Mouse (Mus musculus): ENCODE measurements around the gene Itpr2. TPM values are rescaled to one million over a fixed set of nuclear protein-coding genes. Genes with fewer than 3 reads are reported as not detected.

The Itpr2 gene
- polyA plus RNA-seq, 1 experiment from 2014 or later, result 4.3 TPM

DNA sequence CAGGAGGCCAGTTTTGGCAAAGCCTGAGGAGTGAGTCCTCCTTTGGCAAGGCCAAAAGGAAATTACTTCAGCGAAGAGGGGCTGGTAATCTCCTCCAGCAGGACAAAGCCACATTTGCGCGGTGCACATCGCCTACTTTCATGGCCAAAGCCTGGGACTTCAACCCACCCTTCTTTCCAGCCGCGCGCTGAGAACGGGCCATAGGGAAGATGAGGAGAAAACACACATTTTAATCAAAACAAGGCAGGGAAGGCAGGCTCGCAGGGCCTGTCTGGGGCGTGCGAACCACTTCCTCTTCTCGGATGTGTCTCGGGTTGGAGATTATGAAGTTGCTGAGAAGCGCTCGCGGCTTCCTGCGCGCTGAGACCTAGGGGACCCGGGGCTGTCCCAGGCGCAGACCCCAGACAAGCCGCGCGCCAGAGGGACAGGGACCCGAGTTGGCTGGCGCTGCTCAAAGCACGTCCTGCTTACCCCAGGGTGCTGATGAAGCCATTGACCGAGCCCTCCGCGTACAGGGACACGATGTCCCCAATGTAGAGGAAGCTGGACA lies 632 bp downstream of the Itpr2 start:
- ATAC-seq (ENCODE audit: low FRiP score, low read depth), result peak; percentile 49
- peak overlapping the region; percentile 91 for H3K4me2 ChIP-seq (replicated peaks)
- under 1% methylated on average over 30 of the region's 30 CpGs for WGBS
- peak overlapping the region; percentile 51 for H3K9ac ChIP-seq
- H3K4me1 ChIP-seq, result peaks cover 12% of the 10 kb centered on the region
- peaks cover 26% of the 10 kb centered on the region for H3K27me3 ChIP-seq (replicated peaks)
- H3K27ac ChIP-seq, result no peak overlapping the region
- no peaks in the 10 kb centered on the region for H3K9me3 ChIP-seq
- H3K36me3 ChIP-seq, result no peaks in the 10 kb centered on the region
- H3K4me3 ChIP-seq, result peak overlapping the region; percentile 74

DNA sequence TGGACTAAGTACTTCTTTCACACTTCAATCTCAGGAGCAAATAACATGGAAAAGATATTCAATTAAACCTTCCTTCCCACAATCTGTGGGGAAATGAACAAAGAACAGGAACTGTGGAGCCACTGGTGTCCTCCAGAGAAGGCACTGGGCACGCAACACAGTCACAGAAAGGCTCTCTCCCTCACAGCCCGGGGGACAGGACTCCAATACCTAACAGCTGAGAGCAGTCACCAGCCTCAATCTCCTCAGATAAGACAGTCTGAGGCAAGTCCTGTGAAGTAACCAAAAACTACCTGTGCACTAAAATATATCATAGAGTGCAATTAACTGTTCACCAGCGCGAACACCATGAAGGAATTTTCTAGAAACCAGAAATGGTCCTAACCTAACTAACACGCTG lies 1.3 kb downstream of the Itpr2 start:
- Histone ChIP-seq H3K9me3 (no peaks in the 10 kb centered on the region), H3K4me1 (peaks cover 12% of the 10 kb centered on the region), H3K4me3 (no peak overlapping the region), H3K27me3 (replicated peaks) (peaks cover 26% of the 10 kb centered on the region), H3K4me2 (replicated peaks) (peak overlapping the region; percentile 91; the same call in 1 of the 2 replicates), H3K36me3 (no peaks in the 10 kb centered on the region), H3K27ac (no peak overlapping the region), H3K9ac (no peak overlapping the region)
- no peak for ATAC-seq (ENCODE audit: low FRiP score, low read depth)
- 77% methylated on average over 5 of the region's 5 CpGs for WGBS

DNA sequence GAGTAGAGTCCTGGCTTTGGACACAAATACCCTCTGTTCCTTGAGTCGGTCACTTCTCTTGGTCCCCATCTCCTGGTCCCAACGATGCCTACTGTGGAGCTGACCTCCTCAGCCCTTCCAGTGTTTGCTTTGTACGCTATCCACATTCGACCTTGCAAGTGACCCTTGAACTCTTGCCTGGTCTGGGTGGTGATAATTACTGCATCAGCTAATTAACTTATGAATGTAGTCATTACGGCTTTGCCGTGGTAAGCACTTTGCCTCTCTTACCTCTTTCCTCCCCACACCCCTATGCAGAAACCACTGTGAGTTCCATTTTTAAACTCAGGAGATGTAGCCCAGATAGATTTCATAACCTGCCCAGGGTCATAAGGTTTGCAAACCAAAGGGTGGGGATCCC lies 1.8 kb downstream of the Itpr2 start:
- H3K4me3 ChIP-seq, result no peak overlapping the region
- no peak overlapping the region for H3K4me2 ChIP-seq (replicated peaks)
- 72% methylated on average over 6 of the region's 6 CpGs for WGBS
- H3K27me3 ChIP-seq (replicated peaks), result peaks cover 26% of the 10 kb centered on the region
- H3K36me3 ChIP-seq, result no peaks in the 10 kb centered on the region
- H3K27ac ChIP-seq, result no peak overlapping the region
- peaks cover 12% of the 10 kb centered on the region for H3K4me1 ChIP-seq
- no peak for ATAC-seq (ENCODE audit: low FRiP score, low read depth)
- H3K9me3 ChIP-seq, result no peaks in the 10 kb centered on the region
- H3K9ac ChIP-seq, result no peak overlapping the region

DNA sequence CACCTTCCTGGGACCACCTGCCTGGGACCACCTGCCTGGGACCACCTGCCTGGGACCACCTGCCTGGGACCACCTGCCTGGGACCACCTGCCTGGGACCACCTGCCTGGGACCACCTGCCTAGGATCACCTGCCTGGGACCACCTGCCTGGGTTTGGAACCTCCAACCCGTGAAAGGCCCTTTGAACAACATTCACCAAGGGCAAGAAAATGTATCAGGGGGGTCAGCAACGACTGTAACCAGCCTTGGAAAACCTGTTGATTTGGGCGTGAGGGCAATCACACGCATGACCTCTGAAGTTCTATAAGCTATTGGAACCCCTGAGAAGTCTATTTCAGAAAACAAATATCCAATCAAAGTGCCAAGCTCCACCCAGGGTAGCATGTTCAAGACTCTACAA lies 2.5 kb downstream of the Itpr2 start:
- peaks cover 26% of the 10 kb centered on the region for H3K27me3 ChIP-seq (replicated peaks)
- H3K9ac ChIP-seq, result no peak overlapping the region
- peaks cover 12% of the 10 kb centered on the region for H3K4me1 ChIP-seq
- H3K9me3 ChIP-seq, result no peaks in the 10 kb centered on the region
- no peak overlapping the region for H3K27ac ChIP-seq
- no peak for ATAC-seq (ENCODE audit: low FRiP score, low read depth)
- 76% methylated on average over 4 of the region's 4 CpGs for WGBS
- no peak overlapping the region for H3K4me2 ChIP-seq (replicated peaks)
- H3K4me3 ChIP-seq, result no peak overlapping the region
- no peaks in the 10 kb centered on the region for H3K36me3 ChIP-seq

DNA sequence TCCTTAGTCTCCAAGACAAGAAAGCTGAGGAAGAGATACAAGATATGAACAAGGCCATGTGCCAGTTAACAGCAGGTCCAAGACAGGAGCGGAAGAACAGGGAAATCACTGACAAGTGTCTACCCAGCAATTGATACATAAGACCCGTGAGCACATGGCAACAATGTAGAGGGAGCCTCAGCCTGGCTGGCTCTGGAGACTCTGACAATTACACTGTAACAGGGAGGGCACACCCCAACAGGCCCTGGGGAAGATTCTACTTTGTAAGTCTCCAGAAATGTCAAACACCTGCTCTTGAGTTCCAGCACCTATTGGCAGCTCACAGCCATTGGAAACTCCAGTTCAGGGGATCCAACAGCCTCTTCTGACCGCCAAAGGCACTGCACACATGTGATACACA lies 3.6 kb downstream of the Itpr2 start:
- no peaks in the 10 kb centered on the region for H3K9me3 ChIP-seq
- H3K4me2 ChIP-seq (replicated peaks), result no peak overlapping the region
- no peak overlapping the region for H3K27ac ChIP-seq
- WGBS, result 87% methylated on average over 3 of the region's 3 CpGs
- ATAC-seq (ENCODE audit: low FRiP score, low read depth), result no peak
- no peak overlapping the region for H3K4me3 ChIP-seq
- no peak overlapping the region for H3K9ac ChIP-seq
- no peaks in the 10 kb centered on the region for H3K36me3 ChIP-seq
- peaks cover 20% of the 10 kb centered on the region for H3K27me3 ChIP-seq (replicated peaks)
- H3K4me1 ChIP-seq, result peaks cover 12% of the 10 kb centered on the region

DNA sequence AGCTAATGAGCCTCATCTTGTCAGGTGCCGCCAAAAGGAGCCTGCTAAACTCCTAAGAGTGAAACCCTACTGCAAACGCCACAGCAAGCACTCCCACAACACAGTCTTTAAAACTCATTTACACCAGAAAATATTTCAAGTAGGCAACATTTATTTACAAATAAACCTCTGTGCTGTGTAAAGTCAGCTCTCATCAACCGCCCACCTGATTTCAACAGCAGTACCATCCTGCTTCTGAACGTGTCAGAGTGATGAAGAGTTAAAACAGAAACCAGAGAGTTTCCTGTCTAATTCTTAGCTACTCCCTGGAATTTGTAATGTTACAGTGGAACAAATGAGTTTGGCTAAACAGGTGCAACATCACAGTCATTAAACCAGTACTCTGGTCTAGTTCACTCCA lies 4.2 kb downstream of the Itpr2 start:
- 85% methylated on average over 4 of the region's 4 CpGs for WGBS
- ATAC-seq (ENCODE audit: low FRiP score, low read depth), result no peak

DNA sequence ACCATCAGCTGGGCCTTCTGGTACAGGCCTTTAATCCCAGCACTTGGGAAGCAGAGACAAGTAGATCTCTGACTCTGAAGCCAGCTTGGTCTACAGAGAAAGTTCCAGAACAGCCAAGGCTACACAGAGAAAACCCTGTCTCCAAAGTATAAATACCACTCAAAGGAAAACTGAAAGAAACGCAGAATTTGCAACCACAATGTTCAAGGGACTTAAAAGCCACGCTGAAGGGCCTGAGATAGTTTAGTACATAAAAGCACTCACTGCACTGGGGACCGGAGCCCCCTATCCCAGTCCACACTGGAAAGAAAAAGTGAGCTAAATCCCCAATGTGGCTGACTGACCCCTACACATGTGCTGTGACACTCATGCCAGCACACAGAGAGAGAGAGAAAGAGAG lies 4.6 kb downstream of the Itpr2 start:
- no peak overlapping the region for H3K9ac ChIP-seq
- no peaks in the 10 kb centered on the region for H3K36me3 ChIP-seq
- no peaks in the 10 kb centered on the region for H3K9me3 ChIP-seq
- 79% methylated on average over 3 of the region's 3 CpGs for WGBS
- no peak overlapping the region for H3K4me2 ChIP-seq (replicated peaks)
- ATAC-seq (ENCODE audit: low FRiP score, low read depth), result no peak
- H3K4me1 ChIP-seq, result peaks cover 3% of the 10 kb centered on the region; the same call in 1 of the 2 replicates
- no peak overlapping the region for H3K27ac ChIP-seq
- H3K27me3 ChIP-seq (replicated peaks), result peaks cover 15% of the 10 kb centered on the region
- H3K4me3 ChIP-seq, result no peak overlapping the region

More for the DNA sequence above, 4.2 kb downstream of the Itpr2 start:
- Histone ChIP-seq H3K4me1 (peaks cover 8% of the 10 kb centered on the region), H3K9me3 (no peaks in the 10 kb centered on the region), H3K9ac (no peak overlapping the region), H3K36me3 (no peaks in the 10 kb centered on the region), H3K27ac (no peak overlapping the region), H3K4me3 (no peak overlapping the region), H3K4me2 (replicated peaks) (no peak overlapping the region), H3K27me3 (replicated peaks) (peaks cover 16% of the 10 kb centered on the region)

DNA sequence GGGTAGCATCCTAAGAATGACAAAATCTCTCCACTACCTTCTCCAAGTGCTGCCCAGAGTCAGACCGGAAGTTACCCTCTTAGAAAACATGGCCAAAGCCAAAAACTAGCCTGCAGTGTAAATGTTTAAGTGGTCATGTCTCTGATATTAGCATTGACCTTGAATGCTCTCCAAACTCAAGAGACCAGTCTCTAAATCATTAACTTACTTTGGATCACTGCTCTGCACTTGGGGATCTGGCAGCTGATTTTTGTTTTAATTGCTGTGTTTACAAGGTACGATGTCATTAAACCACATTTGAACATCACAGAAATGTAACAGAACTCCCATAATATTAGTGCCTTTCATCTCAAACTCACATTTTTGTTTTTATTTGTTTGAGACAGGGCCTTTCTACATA lies 10.3 kb downstream of the Itpr2 start:
- Histone ChIP-seq H3K4me3 (no peak overlapping the region), H3K9me3 (no peaks in the 10 kb centered on the region), H3K27me3 (replicated peaks) (no peaks in the 10 kb centered on the region), H3K9ac (no peak overlapping the region), H3K36me3 (no peaks in the 10 kb centered on the region), H3K4me2 (replicated peaks) (no peak overlapping the region), H3K27ac (no peak overlapping the region), H3K4me1 (no peaks in the 10 kb centered on the region)
- 90% methylated on average over 2 of the region's 2 CpGs for WGBS
- no peak for ATAC-seq (ENCODE audit: low FRiP score, low read depth)

DNA sequence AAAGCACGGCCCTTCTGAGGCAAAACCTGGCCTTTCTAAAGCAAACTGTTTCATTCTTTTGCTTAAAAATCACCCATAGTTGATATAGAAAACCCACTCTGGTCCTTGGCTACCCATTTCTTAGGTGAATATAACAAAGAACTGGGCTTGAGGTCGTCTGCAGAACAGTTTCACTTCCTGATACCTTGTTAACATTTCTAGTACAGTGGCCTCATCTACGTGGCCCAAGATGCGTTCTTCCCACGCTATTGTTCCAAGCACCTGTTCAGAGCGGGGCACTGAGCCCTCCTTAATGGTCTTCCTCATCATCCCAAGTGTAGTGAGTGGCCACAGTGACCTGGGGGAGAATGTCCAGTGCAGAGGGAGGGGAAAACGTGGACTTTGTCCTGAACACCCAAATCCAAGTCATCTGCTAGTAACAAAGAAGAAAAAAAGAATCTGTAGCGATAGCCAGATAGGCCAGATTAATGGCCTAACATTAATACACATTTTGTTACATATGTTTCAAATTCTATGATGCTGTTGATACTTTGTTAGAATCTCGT lies 11.5 kb downstream of the Itpr2 start:
- H3K36me3 ChIP-seq, result no peaks in the 10 kb centered on the region
- no peak for ATAC-seq (ENCODE audit: low FRiP score, low read depth)
- H3K4me3 ChIP-seq, result no peak overlapping the region
- no peak overlapping the region for H3K4me2 ChIP-seq (replicated peaks)
- no peaks in the 10 kb centered on the region for H3K27me3 ChIP-seq (replicated peaks)
- H3K9me3 ChIP-seq, result no peaks in the 10 kb centered on the region
- H3K4me1 ChIP-seq, result no peaks in the 10 kb centered on the region
- WGBS, result 83% methylated on average over 9 of the region's 9 CpGs
- H3K27ac ChIP-seq, result no peak overlapping the region
- H3K9ac ChIP-seq, result no peak overlapping the region

DNA sequence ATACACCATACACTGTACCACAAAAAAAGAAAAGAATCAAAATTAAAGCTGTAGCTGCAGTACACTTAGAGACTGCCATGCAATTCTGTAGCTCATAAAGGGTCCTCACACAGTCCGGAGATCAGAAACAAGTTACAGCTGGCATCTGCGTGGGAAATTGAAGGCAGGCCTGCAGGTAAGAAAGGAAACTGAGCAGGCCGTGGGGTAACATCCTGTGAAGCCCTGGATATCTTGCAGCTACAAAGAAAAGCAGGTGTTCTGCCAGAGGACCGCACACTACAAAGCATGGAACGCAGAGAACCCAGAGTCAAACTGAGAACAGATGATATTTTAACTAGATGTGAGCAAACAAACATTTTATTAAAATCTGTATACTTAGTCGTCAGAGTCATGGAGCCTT lies 12.2 kb downstream of the Itpr2 start:
- no peaks in the 10 kb centered on the region for H3K4me1 ChIP-seq
- whole genome bisulfite sequencing, result 88% methylated on average over 6 of the region's 6 CpGs
- H3K4me2 ChIP-seq (replicated peaks), result no peak overlapping the region
- no peaks in the 10 kb centered on the region for H3K27me3 ChIP-seq (replicated peaks)
- H3K4me3 ChIP-seq, result no peak overlapping the region
- ATAC-seq (ENCODE audit: low FRiP score, low read depth), result no peak
- H3K9ac ChIP-seq, result no peak overlapping the region
- no peaks in the 10 kb centered on the region for H3K36me3 ChIP-seq
- no peak overlapping the region for H3K27ac ChIP-seq
- H3K9me3 ChIP-seq, result no peaks in the 10 kb centered on the region

DNA sequence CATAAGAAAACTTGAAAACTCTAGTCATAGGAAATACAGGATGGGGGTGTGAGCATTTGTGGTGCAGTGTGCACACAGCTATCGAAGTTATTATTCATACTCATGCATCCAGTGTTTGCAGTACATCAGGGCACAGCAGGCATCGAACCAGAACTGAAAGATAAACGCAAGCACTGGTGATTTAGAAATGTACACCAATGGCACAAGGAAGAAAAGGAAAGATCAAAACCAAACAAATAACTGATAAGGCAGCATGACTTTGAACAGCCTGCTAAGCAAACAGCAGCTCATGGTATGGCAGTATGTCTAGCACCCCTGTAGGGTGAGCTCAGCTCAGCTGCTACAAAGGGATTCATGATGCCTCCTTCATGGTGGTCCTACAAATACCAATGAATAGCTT lies 13.3 kb downstream of the Itpr2 start:
- ATAC-seq (ENCODE audit: low FRiP score, low read depth), result no peak
- H3K9ac ChIP-seq, result no peak overlapping the region
- no peak overlapping the region for H3K4me2 ChIP-seq (replicated peaks)
- no peaks in the 10 kb centered on the region for H3K36me3 ChIP-seq
- H3K9me3 ChIP-seq, result no peaks in the 10 kb centered on the region
- no peak overlapping the region for H3K4me3 ChIP-seq
- 85% methylated on average over 3 of the region's 3 CpGs for WGBS
- H3K27me3 ChIP-seq (replicated peaks), result no peaks in the 10 kb centered on the region
- no peak overlapping the region for H3K27ac ChIP-seq
- no peaks in the 10 kb centered on the region for H3K4me1 ChIP-seq

DNA sequence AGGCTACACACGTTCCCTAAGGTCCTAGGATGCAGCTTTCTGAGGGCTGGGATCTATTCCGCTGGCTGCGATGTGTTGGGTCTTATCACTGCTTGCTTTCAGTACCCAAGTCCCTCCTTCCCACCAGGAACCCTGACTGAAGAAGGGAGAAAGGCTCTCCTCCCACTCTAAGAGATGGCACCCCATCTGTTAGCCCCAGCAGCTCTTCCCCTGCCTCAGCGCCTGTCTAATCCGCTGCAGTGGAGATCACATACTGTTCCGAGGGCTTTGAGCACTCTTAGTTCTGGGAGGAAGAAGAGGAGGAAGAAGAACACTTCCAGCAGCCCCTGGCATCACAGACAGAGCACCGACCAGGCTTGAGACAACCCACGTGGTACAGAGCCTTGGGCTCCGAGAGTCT lies 14.9 kb downstream of the Itpr2 start:
- WGBS, result 83% methylated on average over 9 of the region's 9 CpGs
- ATAC-seq (ENCODE audit: low FRiP score, low read depth), result no peak

DNA sequence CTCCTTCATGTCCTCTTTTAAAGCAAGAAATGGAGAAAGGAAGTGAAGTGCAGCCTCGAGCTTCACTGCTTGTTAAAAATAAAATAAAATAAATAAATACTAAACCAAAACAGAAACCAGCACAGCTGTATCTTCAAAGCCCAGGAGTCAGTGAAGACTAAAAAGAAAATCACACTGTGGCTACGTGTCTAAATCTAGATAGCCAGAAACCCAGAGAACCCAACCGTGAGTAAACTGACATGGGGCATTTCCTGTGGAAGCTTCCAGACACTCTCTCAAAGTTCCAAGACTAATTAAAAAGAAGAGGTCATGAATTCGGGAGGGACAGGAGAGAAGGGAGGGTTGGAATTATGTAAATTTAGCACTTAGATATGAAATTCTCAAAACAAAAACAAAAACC lies 15.9 kb downstream of the Itpr2 start:
- Histone ChIP-seq H3K4me1 (no peaks in the 10 kb centered on the region), H3K9me3 (no peaks in the 10 kb centered on the region), H3K27ac (no peak overlapping the region), H3K4me3 (no peak overlapping the region), H3K9ac (no peak overlapping the region), H3K36me3 (no peaks in the 10 kb centered on the region), H3K4me2 (replicated peaks) (no peak overlapping the region), H3K27me3 (replicated peaks) (no peaks in the 10 kb centered on the region)
- no peak for ATAC-seq (ENCODE audit: low FRiP score, low read depth)
- WGBS, result 68% methylated on average over 4 of the region's 4 CpGs

More for the DNA sequence above, 14.9 kb downstream of the Itpr2 start:
- Histone ChIP-seq H3K9me3 (no peaks in the 10 kb centered on the region), H3K27ac (no peak overlapping the region), H3K36me3 (no peaks in the 10 kb centered on the region), H3K4me1 (no peaks in the 10 kb centered on the region), H3K27me3 (replicated peaks) (no peaks in the 10 kb centered on the region), H3K4me3 (no peak overlapping the region), H3K9ac (no peak overlapping the region), H3K4me2 (replicated peaks) (no peak overlapping the region)

Measured in neural tube, embryonic 12.5 days (tissue).